Mouse (Mus musculus) thymus, adult 2 months (tissue): ENCODE results near the gene H2-Aa. TPM values are rescaled to one million over a fixed set of nuclear protein-coding genes. Genes with fewer than 3 reads are reported as not detected.

Experiments used
- DNase-seq: peaks from one replicate; pipeline ENCODE4 v3.0.0; 2021
- H3K27ac ChIP-seq: fragments of 200-500 bp; 2 replicates; pipeline ENCODE4 v1.5.1; 2012; ENCODE audit warnings: low read length, control low read depth; ENCODE audit not compliant: control insufficient read depth, insufficient read depth
- H3K27me3 ChIP-seq: fragments of 200-500 bp; 2 replicates; pipeline ENCODE4 v1.6.1; 2012; ENCODE audit warnings: mild to moderate bottlenecking, low read length, moderate library complexity, mixed read lengths; ENCODE audit not compliant: control insufficient read depth, insufficient read depth
- H3K36me3 ChIP-seq: fragments of 200-500 bp; 2 replicates; pipeline ENCODE4 v1.6.1; 2012; ENCODE audit warnings: mild to moderate bottlenecking, low read length, moderate library complexity; ENCODE audit not compliant: control insufficient read depth, insufficient read depth
- H3K4me1 ChIP-seq: fragments of 200-500 bp; replicated peaks from 2 replicates; pipeline ENCODE4 v1.6.1; 2012; ENCODE audit warnings: low read length; ENCODE audit not compliant: control insufficient read depth, insufficient read depth
- H3K4me3 ChIP-seq: fragments of 200-500 bp; 2 replicates; pipeline ENCODE4 v1.5.1; 2012; ENCODE audit warnings: mild to moderate bottlenecking, low read length, control low read depth, moderate library complexity; ENCODE audit not compliant: control insufficient read depth, insufficient read depth
- CTCF ChIP-seq: fragments of 200-500 bp; IDR thresholded peaks from 2 replicates; pipeline ENCODE4 v1.5.1; 2012; ENCODE audit warnings: mild to moderate bottlenecking, control low read depth, low read length, moderate library complexity, borderline replicate concordance; ENCODE audit not compliant: control insufficient read depth, poor library complexity, insufficient read depth; ENCODE audit errors: extremely low read depth
- POLR2A ChIP-seq: fragments of 200-500 bp; IDR thresholded peaks from 2 replicates; pipeline ENCODE4 v1.6.1; 2012; ENCODE audit warnings: mild to moderate bottlenecking, low read length, control low read depth, moderate library complexity; ENCODE audit not compliant: control insufficient read depth, poor library complexity, insufficient read depth; ENCODE audit errors: extremely low read depth
- WGBS: fragments of 180-500 bp; shearing (Covaris S2); methylation state at CpG from one replicate; pipeline ENCODE4 v1.1.7; 2018; 5-methylcytosine and 5-hydroxymethylcytosine counted together
- polyA plus RNA-seq: library from polyadenylated mRNA; depleted of rRNA; stranded (reverse); fragments of >200 nt; gene quantifications from 2 replicates; pipeline ENCODE4 v1.2.3, GENCODE M21; 2012

H2-Aa gene
- polyA plus RNA-seq, 1 experiment = 1,363 TPM

GRCm38 (mm10) chr17:34281836-34282235, 5.8 kb downstream of the H2-Aa start:
- no peak for DNase-seq
- Histone ChIP-seq H3K36me3 (no peaks in the 10 kb centered on the region), H3K4me3 (no peak overlapping the region), H3K27me3 (no peaks in the 10 kb centered on the region), H3K27ac (no peak overlapping the region), H3K4me1 (no peaks in the 10 kb centered on the region)
- no peak for TF ChIP-seq POLR2A
- no peak for TF ChIP-seq CTCF
- 76% methylated on average over 1 of the region's 1 CpGs for WGBS

GRCm38 (mm10) chr17:34280499-34281038, 7.1 kb downstream of the H2-Aa start:
- Histone ChIP-seq H3K36me3 (no peaks in the 10 kb centered on the region), H3K27ac (no peak overlapping the region), H3K4me1 (no peaks in the 10 kb centered on the region), H3K27me3 (no peaks in the 10 kb centered on the region), H3K4me3 (no peak overlapping the region)
- DNase-seq = no peak
- TF ChIP-seq CTCF (no peak), POLR2A (no peak)
- WGBS = 91% methylated on average over 1 of the region's 1 CpGs

GRCm38 (mm10) chr17:34272102-34272501, 15.5 kb downstream of the H2-Aa start:
- WGBS = 100% methylated on average over 1 of the region's 1 CpGs
- Histone ChIP-seq H3K27me3 (no peaks in the 10 kb centered on the region), H3K4me3 (no peak overlapping the region), H3K27ac (no peak overlapping the region), H3K4me1 (no peaks in the 10 kb centered on the region), H3K36me3 (no peaks in the 10 kb centered on the region)
- TF ChIP-seq POLR2A (no peak), CTCF (no peak)
- no peak for DNase-seq

- no peak for TF ChIP-seq POLR2A
- no peak for TF ChIP-seq CTCF
- Histone ChIP-seq H3K4me1 (no peaks in the 10 kb centered on the region), H3K27me3 (no peaks in the 10 kb centered on the region), H3K27ac (no peak overlapping the region), H3K36me3 (no peaks in the 10 kb centered on the region), H3K4me3 (no peak overlapping the region)
- WGBS = 90% methylated on average over 2 of the region's 2 CpGs
- DNase-seq = no peak
Measured at GRCm38 (mm10) chr17:34270940-34271339, 16.7 kb downstream of the H2-Aa start.

- H3K4me1 ChIP-seq = peaks cover under 1% of the 10 kb centered on the region
- WGBS = 92% methylated on average over 2 of the region's 2 CpGs
- no peaks in the 10 kb centered on the region for H3K36me3 ChIP-seq
- no peak overlapping the region for H3K27ac ChIP-seq
- no peak for DNase-seq
- H3K4me3 ChIP-seq = no peak overlapping the region
- TF ChIP-seq CTCF (no peak), POLR2A (no peak)
- peaks cover 1% of the 10 kb centered on the region; the same call in 1 of the 2 replicates for H3K27me3 ChIP-seq
Measured at GRCm38 (mm10) chr17:34270230-34270629, 17.4 kb downstream of the H2-Aa start.

- DNase-seq = no peak
- peaks cover 4% of the 10 kb centered on the region; the same call in 1 of the 2 replicates for H3K27me3 ChIP-seq
- H3K4me1 ChIP-seq = peaks cover 5% of the 10 kb centered on the region
- H3K27ac ChIP-seq = no peak overlapping the region
- no peak overlapping the region for H3K4me3 ChIP-seq
- no peaks in the 10 kb centered on the region for H3K36me3 ChIP-seq
- WGBS = 96% methylated on average over 4 of the region's 4 CpGs
- TF ChIP-seq POLR2A (no peak), CTCF (no peak)
Measured at GRCm38 (mm10) chr17:34269817-34270216, 17.8 kb downstream of the H2-Aa start.

GRCm38 (mm10) chr17:34268748-34269147, 18.9 kb downstream of the H2-Aa start:
- 85% methylated on average over 2 of the region's 2 CpGs for WGBS
- Histone ChIP-seq H3K27ac (no peak overlapping the region), H3K27me3 (peaks cover 4% of the 10 kb centered on the region; the same call in 1 of the 2 replicates), H3K4me3 (no peak overlapping the region), H3K36me3 (no peaks in the 10 kb centered on the region), H3K4me1 (peaks cover 9% of the 10 kb centered on the region)
- TF ChIP-seq POLR2A = no peak
- no peak for TF ChIP-seq CTCF
- no peak for DNase-seq
